Mouse (Mus musculus): ENCODE results near the gene Iqcj.

Iqcj gene

DNA sequence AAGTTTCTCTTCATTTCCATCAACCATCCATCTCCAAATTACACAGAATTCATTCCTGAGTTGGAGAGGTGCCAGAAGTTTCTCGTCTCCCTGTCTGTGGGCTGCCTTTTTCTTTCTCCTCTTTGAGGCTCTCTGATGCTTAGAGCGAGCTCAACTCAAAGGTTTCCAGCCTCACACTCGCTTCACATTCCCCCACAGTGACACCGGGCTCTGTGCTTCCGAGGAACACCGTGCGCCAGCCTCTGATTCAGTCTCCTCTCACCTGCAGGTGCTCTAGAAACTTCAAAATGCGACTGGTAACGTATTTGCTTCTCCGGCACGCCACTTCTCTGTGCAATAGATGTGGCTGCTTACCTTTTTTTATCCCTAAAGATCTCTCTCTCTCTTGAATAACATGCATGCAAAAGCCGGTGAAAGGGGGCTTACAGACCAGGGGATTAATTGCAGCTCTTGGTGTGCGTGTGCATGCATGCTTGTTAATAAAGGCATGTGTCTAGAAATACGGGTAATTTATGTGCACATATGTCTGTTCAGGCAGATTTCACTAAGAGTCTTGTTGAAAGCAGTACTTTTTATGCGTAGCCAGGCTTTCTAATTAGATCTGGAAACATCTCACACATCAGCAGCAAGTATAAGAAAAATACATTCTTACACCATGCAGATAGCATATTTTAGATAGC is at the start of gene Iqcj, which contains the start of gene Iqschfp:
TSS of gene Iqcj (plus strand) at position 195 of the 680 bp plus-strand sequence.
TSS of gene Iqschfp (plus strand) at position 207 of the 680 bp plus-strand sequence.
- peak; percentile 22 to 40 for DNase-seq

DNA sequence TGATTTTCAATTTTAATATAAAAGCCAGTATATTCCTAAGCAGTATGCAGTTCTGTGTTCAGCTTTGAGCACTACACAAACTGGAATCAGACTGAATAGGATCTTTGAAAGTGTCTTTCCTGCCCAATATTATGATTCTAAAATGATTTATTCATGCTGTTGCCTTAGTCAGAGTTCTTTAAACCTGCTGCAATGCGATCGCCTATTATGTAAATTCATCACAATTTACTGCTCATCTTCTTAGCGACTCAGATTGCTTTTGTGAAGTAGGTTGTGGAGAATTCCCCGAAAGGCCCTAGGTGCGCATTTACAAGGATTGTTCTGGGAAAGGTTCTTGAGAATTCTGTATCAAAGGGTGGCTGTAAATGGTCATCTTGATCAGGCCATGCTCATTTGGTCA is 39.6 kb upstream of the Iqcj start:
- no peak for DNase-seq

DNA sequence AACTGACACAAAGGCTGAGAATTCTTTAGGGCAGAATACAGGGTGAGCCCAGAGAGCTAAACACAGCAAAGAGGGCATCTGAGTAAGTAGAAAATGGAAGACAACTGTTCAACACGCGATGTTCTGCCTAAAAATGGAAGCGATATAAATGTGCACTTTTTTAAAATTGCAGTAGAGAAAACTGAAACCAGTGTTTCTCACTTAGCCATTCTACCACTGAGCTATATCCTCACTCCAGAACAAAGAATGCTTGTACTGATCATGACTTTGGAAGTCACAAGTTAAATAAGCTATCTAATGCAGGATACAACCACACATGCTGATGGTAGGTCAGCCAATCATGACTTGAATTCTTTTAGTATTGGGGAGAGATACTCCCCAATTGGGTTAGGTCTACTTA is 30.5 kb upstream of the Iqcj start:
- no peak for DNase-seq

DNA sequence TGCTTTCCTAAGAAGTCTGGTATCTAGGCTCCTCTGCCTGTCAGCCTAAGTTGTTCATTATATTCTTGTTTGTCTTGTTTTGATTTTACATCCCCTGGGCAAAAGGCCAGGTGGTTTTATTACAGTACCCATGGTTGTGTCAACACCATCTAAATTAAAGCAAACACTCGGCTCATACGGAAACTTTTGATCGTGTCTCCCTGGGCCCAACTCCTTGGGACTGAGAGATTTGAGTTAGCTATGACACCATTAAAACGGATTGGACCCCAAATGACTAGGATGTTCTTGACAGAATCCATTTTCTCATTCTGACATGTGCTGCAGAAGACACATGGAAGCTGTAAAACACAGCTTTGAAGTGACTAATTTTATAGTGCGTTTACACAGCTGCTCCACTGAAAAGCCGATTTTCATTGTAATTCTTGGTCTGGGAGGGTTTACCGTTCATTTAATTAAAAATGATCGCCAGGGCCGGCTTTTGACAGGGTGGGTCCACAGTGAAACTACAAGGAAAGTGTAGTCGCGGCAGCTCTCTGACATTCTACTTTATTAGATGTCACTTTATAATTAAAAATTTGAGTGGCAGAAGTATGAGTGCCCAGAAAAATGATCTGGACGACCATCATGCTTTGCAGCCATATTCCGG is 24.5 kb upstream of the Iqcj start:
- DNase-seq = no peak

DNA sequence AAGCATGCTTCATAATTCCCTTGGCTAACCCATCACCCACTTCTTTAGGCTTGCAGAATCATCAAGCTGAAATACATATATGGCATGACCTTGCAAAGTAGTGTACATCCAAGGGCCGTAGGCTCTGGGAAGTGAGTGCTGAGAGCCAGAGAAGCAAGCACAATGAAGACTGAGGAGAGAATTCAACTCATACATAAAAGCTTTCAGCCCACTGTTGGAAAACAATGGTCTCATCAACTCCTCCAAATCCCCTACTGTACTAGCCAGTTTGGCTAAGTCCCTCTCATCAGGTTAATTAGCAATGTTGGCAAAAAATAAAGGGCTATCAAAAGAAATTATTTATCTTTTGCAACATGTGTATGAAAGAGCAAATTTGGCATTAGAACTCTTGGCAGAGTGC is 22.6 kb upstream of the Iqcj start:
- DNase-seq = no peak

DNA sequence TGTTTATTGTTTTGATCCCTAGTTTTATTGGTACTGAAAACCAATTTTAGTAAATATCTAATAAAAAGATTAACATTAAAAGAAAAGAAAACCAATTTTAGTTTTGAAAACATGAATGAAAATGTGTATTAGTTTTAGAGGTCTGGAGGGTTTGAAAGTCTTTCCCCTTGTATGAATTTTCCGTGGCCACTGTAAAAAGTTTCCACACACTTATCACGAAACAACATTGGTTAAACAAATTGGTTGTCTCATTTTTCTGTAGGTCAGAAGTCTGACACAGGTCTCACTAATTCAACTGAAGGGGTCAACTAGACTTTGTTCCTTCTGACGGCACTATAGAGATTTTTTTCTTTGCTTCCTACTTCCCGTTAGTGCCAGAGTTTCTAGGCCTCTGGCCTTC is 14.8 kb upstream of the Iqcj start:
- no peak for DNase-seq

DNA sequence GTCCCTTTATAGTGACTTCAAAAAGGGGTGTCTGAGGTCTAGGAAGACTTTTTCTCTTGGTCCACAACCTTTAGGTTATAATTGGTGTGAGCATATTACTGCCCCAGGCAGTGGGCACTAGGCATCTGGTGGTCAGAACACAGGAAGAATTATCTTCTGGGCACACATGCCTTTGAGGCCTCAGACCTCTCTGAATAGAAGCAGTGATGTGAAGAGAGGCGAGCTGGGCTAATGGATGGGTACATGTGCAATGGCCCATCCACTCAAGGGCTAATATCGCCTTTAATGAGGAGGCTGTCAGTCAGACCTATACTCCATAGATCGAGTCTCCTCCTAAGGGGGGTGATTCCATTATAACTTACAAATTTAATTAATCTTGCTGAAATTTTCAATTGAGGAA is 7.7 kb upstream of the Iqcj start:
- no peak for DNase-seq

DNA sequence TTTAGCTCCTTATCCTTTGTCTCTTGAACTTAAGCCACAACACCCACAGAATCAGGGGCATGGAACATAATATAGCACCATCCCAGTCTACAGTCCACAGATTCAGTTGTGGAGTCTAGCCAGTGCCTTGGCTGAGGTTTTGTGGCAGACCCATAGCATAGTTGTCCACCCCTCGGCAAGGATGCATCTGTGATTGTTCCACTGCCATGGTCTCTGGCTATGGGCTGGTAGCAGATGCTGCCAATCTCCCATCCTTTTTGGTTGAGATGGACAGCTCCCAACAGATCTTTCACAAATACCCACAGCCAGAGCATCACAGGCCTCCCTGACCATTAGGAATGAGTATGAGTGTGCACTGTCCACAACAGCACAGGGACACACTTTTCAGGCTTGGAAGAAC is 5.8 kb upstream of the Iqcj start:
- DNase-seq = peak; percentile 20 to 44

DNA sequence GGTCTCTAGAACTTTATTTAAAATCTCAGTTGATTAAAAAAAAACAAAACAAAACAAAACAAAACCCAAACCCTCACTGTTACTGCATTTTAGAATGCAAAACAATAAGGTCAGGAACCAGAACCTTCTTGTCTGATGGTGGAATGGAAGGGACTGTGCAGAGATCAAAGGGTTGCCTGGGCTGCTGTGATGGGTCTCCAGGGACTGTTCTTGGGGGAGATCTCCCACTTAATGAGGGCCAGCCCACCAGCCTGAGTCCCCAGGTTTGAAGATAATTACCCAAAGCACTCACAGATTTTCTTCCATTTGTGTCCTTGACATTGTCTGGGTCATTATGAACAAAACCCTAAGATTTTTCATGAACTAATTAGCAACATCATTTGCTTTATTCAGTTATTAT is 4.8 kb upstream of the Iqcj start:
- DNase-seq = no peak

DNA sequence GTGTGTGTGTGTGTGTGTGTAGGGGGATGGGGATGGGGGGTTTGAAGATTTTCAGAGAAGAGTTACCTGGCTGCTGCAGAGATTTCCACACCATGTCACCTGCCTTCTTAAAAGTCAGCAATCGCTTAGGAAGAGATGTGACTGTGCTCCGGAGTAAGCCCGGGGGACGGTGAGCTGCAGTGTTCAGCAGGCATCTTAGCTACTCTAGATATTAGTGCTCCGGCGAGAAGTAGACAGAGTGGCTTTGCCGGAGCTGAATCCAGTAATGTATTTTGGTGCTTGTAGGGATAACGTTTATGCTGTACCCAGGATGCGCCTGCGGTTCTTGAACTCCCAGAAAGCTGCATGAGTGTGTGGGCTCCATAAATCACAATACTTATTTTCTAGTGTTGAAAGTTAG is 748 bp downstream of the Iqcj start:
- DNase-seq = no peak

DNA sequence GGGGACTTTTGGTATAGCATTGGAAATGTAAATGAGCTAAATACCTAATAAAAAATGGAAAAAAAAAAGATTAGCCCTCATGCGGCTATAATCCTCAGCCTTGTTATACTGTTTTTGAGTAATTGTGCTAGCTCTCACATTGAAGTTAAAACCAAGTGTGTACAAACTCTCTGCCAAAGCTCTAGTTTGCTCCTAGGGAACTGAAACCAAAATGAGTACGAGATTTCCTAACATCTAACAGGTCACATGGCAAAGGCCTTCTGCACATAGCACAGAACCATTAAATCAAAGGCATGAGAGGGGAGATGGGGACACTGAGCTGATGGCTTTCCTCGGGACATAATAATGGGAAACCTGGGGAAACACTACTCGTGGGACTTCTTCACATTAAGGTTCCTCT is 10.5 kb downstream of the Iqcj start:
- DNase-seq = no peak

DNA sequence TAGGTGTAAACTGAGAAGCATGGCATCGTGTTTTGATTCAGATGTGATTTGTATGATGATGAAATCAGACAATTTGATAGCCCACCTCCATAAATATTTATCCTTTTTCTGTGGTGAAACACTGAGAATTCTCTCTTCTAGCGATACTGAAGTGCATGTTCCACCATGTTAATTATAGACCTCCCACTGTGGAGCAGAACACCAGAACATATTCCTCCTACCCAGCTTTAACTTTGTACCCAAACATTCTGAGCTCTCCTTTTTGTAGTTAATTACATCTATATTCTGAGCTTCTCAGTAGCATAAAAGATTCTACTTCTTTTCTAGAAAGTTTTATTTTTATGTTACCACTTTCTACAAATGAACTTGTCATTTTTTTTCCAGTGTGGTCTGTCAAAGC is 16.6 kb downstream of the Iqcj start:
- no peak for DNase-seq

DNA sequence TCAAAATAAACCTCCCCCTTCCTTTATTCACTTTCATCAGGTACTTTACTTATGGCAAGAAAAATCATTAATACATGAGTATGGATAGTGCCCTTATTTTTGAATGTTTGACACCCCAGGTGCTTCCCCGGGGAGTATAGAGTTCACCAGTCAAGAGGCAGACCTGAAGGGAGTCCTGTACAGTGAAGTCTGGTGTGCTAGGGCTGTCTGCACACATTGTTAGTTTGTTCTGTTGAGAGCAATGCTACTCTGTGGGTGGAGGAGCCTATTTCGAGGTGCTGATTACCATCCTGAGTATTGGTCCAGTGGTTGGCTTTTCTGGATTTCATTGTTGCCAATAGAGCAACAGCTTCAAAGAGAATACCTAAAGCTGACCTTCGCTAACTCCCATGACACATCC is 26.1 kb downstream of the Iqcj start:
- no peak for DNase-seq

DNA sequence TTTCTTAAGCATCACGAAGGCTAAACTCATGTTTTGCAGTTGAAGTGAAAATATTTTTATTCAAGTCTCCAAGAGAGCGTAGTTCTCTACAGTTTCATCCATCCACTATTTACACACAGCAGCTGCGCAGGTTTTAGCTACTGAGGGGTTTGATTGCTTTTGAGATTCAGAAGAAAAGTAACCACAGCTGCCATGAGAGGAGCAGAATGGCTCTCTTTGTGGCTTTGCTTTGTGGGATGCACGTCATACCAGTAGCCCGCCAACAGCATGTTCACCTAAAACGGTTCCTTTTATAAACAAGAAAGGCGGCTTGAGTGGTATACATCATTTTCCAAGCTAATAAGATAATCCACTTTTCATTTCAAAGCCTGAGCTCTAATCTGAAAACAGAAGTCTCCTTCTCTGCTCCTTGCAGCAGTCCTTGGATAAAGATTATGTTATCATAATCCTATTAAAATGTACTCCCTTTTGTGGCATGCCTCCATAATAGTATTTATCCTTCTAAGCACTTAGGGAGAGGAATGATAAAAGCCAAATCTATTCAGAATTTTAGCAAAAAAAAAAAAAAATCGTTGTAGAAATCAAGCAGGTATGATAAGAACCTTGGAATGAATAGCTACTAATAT is 26.7 kb downstream of the Iqcj start:
- no peak for DNase-seq

DNA sequence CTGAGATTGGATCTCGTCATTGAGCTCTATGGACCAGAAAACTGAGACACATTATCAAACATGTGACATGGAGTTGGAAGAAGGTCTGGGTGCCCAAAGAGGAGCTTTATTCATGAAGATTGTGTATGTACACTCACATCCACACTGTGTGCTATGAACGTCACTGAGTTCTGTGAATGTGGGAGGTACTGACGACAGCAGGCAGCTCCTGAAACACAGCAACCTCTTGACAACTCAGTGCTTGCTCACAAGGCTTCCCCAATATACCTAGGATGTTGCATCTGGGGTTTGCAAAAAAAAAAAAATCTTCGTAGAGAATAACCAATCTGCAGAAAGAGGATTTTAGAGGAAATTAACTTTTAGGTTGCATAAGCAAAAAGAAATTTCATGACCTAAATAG is 31.1 kb downstream of the Iqcj start:
- DNase-seq = no peak

DNA sequence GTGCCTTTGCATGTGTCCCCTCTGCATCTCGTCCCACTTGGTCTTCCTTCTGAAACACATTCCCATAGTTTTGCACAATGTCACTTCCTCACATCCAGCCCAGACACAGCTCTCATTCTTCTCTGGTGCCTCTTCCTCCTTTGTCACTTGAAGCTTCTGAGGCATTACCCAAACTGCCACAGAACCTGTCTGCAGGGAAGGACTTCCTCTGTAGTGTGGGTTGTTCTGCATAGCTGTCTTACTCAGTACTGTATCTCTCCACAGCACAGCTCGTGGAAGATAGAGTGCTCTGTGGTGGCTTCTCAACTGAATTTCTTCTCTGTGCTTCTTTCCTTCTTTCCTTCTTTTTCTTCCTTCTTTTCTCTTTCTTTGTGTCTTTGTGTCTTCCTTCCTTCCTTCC is 33.4 kb downstream of the Iqcj start:
- no peak for DNase-seq

DNA sequence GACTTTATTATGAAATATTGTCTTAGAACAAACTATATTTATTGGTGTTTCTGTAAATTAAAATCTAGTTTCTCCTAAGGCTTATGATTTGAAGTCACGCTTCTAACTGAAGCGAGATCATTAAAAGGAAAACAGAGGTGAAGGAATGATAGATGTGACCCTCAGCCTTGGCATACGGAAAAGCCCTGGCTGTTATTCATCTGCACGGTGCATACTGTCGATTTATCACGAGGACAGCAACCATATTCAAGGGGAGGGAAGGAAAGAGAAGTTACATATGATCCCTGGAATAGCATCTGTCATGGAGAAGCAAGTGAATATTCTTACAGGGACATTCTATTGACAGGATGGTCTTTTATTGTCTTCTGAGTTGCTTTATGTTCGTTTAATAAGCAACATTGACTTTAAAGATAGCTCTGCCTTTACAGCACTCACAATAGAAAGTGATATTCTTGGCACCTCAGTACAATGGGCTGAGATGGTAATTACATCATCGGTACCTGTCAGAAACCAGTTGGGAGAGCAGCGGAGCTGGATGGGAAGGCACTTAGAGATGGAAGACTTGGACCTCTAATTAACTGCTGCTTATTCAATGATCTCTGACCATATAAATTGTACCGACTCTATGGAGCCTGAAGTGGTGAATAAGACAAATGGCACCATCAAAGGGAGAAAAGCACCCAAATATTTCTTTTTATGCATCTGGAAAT is 38.6 kb downstream of the Iqcj start:
- DNase-seq = no peak

DNA sequence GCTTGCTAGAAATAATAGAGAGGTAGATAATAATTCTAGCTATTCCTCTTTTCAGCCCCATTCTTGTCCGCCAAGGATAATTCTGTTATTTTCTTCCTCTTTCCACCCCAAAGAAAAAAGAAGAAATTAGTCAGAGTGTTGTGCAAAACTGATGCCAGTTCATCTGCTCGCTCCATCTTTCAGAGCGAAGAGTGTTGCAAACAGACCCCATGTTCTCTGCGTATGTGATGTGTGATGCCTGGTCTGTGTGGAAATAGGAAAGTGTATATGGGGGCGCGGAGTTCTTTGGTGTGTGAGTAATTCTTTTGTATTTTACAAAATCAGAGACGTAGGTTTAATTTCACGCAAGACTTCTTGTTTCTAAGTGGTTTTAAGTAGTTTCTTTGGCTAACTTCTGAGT is 39.2 kb downstream of the Iqcj start:
- no peak for DNase-seq

DNA sequence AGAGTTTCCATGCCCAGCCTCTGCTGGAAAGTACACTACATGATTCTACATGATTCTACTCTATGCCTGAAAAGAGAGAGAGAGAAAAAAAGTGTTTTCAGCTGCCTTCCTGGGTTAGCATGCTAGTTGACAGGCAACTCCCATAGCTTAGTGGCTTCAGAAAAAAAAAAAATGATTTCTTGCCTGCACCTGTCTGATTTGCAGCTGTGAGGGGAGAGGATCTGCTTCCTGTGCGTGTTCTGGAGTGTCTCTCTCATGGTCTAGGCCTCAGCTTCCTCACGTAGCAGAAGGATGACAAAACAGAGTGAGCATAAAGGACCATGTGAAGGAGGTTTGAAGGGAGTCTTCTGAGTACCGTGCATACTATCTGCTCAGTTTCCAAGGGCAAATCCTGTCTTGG is 39.9 kb downstream of the Iqcj start:
- DNase-seq = no peak

DNA sequence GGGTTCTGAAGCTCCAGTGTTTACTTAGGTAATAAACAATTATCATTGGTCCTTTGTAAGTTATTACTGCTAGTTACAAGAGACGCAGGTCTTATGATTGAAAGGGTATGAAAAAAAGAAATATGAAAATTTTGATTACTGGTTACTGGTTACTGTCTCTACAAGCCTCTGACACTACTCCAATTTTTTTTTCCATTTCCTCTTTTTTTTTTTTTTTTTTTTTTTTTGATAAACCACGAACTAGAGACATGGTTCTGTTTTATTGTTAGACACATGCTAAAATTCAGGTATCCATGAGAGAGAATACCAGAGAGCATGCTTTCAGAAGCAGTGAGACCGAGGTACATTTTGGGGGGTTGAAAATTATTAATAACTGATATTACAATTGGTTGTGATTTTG is 43.8 kb downstream of the Iqcj start:
- no peak for DNase-seq

DNA sequence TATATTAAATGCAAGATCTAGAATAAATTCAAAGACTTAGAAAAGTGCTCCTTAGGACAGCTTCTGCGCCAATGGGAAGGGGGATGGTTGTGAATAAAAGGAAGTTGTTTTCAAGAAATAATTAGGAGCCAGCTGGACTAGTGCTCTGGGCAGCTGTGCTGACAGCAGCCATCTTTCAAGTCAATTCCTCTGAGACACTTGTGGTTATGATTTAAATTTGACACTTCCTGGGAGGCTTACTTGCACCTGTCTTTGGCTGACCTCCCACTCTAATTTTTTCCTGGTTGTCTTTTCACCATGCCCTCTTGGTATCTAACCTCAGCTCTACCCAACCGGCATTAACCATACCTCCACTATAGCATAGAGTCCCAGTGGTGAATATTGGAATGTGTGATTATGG is 55.0 kb downstream of the Iqcj start:
- DNase-seq = no peak

DNA sequence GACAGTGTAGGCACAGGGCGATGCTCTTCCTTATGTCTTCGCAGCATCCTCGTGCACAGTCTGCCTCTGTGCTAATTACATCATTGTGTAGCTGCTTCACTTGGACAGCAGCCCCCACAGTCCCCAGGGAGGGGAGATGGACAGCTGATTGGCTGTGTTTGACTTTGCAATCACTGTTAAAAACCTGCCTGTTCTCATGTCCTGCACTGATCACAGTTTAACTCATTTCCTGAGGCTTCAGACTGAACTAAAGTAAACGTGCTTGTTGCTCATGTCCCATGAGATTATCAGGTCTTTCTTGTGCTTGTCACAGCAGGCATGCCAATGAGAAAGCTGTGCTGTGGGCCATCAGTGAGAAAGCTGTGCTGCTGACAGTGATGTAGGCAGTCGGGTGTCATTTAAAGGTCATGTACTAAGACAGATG is 60.5 kb downstream of the Iqcj start:
- DNase-seq = peak; percentile 47 to 72

DNA sequence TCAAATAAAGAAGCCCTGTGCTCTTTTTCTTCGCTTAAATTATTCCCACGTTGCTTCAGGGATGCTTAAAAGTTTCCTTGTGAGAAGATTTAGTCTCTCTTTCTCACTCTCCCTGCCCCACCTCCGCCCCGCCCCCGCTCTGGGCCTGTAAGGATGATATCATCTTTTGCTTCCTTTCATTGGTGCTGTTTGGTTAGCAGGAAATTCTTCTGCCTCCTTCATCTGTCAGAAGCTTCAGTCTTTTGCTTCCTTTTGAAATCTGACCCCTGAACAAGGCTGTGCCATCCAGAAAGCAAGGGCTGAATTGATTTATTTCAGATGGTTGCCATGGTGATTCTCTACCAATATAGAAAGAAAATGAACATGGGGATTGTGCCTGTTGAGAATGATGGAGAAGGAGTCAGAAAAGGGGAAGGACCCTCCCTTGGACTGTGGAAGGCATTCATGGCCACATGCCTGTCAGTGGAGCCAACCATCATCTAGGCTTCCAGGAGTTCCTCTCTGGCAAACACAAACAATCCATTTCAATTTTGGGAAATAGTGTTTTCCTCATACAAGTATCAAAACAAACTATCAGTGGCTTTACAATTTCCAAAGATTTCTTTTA is 62.5 kb downstream of the Iqcj start:
- peak in 1 of 2 experiments; percentile 15 for DNase-seq
